Mouse (Mus musculus) ES-E14 (cell line): ENCODE results near the gene Efcab2. TPM values are rescaled to one million over a fixed set of nuclear protein-coding genes. Genes with fewer than 3 reads are reported as not detected.

ENCODE experiments used
- DNase-seq: peaks from one replicate; pipeline ENCODE4 v3.0.0-alpha.2; 2013; ENCODE audit warnings: low read depth, low spot score
- H3K27ac ChIP-seq: 2 replicates; pipeline ENCODE4 v1.5.1; 2012; ENCODE audit warnings: low read depth, mild to moderate bottlenecking, low read length, moderate library complexity, mixed read lengths; ENCODE audit not compliant: poor library complexity, insufficient read depth, severe bottlenecking
- H3K36me3 ChIP-seq: 2 replicates; pipeline ENCODE4 v1.6.1; 2012; ENCODE audit warnings: mild to moderate bottlenecking, low read length, moderate library complexity, mixed read lengths; ENCODE audit not compliant: control insufficient read depth, poor library complexity, insufficient read depth, severe bottlenecking
- H3K4me1 ChIP-seq, 2 experiments: fragments of 150-350 bp in 1 of 2; sonication (generic) in 1 of 2; 2 replicates each; pipeline ENCODE4 v1.6.1; 2012; ENCODE audit warnings: low read length in 2 of 2, mild to moderate bottlenecking in 1 of 2, mixed read lengths in 1 of 2; ENCODE audit not compliant: control insufficient read depth in 2 of 2, insufficient read depth in 2 of 2, poor library complexity in 1 of 2
- H3K4me3 ChIP-seq, 2 experiments: fragments of 150-350 bp in 1 of 2; sonication (generic) in 1 of 2; 2 replicates each; pipeline ENCODE4 v1.5.1; 2012; ENCODE audit warnings: low read length in 2 of 2, low read depth in 1 of 2, mild to moderate bottlenecking in 1 of 2, mixed read lengths in 1 of 2; ENCODE audit not compliant: insufficient read depth in 1 of 2, poor library complexity in 1 of 2, severe bottlenecking in 1 of 2
- H3K9ac ChIP-seq: 2 replicates; pipeline ENCODE4 v1.6.1; 2012; ENCODE audit warnings: low read depth, mild to moderate bottlenecking, low read length, mixed read lengths; ENCODE audit not compliant: poor library complexity, insufficient read depth, severe bottlenecking
- H3K9me3 ChIP-seq: fragments of 150-350 bp; sonication (generic); 2 replicates; pipeline ENCODE4 v1.6.1; 2012; ENCODE audit warnings: low read depth, mild to moderate bottlenecking, low read length; ENCODE audit not compliant: control insufficient read depth, insufficient read depth
- CHD2 ChIP-seq: IDR thresholded peaks from 2 replicates; pipeline ENCODE4 v1.6.1; 2014; ENCODE audit warnings: mild to moderate bottlenecking, low read depth, low read length, inconsistent platforms
- HCFC1 ChIP-seq: IDR thresholded peaks from 2 replicates; pipeline ENCODE4 v1.6.1; 2012; ENCODE audit warnings: low read length, inconsistent platforms, borderline replicate concordance; ENCODE audit not compliant: insufficient read depth
- MAFK ChIP-seq: IDR thresholded peaks from 2 replicates; pipeline ENCODE4 v1.6.1; 2014; ENCODE audit warnings: mild to moderate bottlenecking, low read depth, low read length, inconsistent platforms; ENCODE audit not compliant: insufficient read depth
- ZC3H11A ChIP-seq: IDR thresholded peaks from 2 replicates; pipeline ENCODE4 v1.6.1; 2012; ENCODE audit warnings: low read depth, mild to moderate bottlenecking, inconsistent platforms, low read length, borderline replicate concordance
- ZNF384 ChIP-seq: IDR thresholded peaks from 2 replicates; pipeline ENCODE4 v1.6.1; 2012; ENCODE audit warnings: low read depth, low read length, inconsistent platforms
- in situ Hi-C, 2 experiments: fragments of 600-800 bp; cut with MboI; formaldehyde crosslinking; loops; one replicate each; pipeline ENCODE4 v1.15.1; 2025; ENCODE audit warnings: low sequenced_read_pairs in 2 of 2, inconsistent platforms in 1 of 2; ENCODE audit not compliant: unreplicated experiment in 2 of 2
- total RNA-seq: library from RNA; depleted of rRNA; stranded (reverse); fragments of 300-350 nt; gene quantifications from 2 replicates; pipeline ENCODE4 v1.2.3, GENCODE M21; 2012; rRNA removed

Efcab2 gene
- total RNA-seq, 1 experiment, result 1.8 TPM

- Histone ChIP-seq H3K9me3 (no peaks in the 10 kb centered on the region), H3K9ac (peak within 1 kb of the TSS; percentile 38), H3K36me3 (no peaks in the 10 kb centered on the region), H3K4me1 (no peaks in the 10 kb centered on the region), H3K27ac (no peak within 1 kb of the TSS), H3K4me3 (peak within 1 kb of the TSS; percentile 69 to 79)
- DNase-seq, result no peak
- in situ Hi-C loops, result loop anchor here in 1 of 2 experiments (5.0 to 10.0 kb wide), 2 partner anchors 449 to 616 kb away; no protein-coding TSS in a partner anchor
- TF ChIP-seq HCFC1 (no peak), CHD2 (no peak), ZNF384 (no peak)
These were observed 122.8 kb downstream of the Efcab2 start, which contains the start of gene Kif26b for GRCm38 (mm10) chr1:178528431-178529351. Gene Kif26b, plus strand, starts transcription at chr1:178529125.

GRCm38 (mm10) chr1:178529512-178530300 is 123.8 kb downstream of the Efcab2 start:
- DNase-seq, result no peak
- in situ Hi-C loops, result loop anchor here in 1 of 2 experiments (5.0 to 10.0 kb wide), 2 partner anchors 448 to 615 kb away; no protein-coding TSS in a partner anchor
- no peak for TF ChIP-seq ZNF384
- no peak for TF ChIP-seq CHD2
- no peak for TF ChIP-seq ZC3H11A
- TF ChIP-seq HCFC1, result no peak
- no peak for TF ChIP-seq MAFK
- Histone ChIP-seq H3K27ac (no peak overlapping the region), H3K9ac (no peak overlapping the region), H3K9me3 (no peaks in the 10 kb centered on the region), H3K4me1 (no peaks in the 10 kb centered on the region), H3K36me3 (no peaks in the 10 kb centered on the region), H3K4me3 (peak overlapping the region; percentile 69 to 79)

- in situ Hi-C loops, result no loop called here
- no peak for DNase-seq
- no peak for TF ChIP-seq MAFK
- no peak for TF ChIP-seq HCFC1
- TF ChIP-seq ZC3H11A, result no peak
- no peak for TF ChIP-seq ZNF384
- no peak for TF ChIP-seq CHD2
- Histone ChIP-seq H3K9ac (peak overlapping the region; percentile 57), H3K4me1 (no peaks in the 10 kb centered on the region), H3K27ac (no peak overlapping the region), H3K9me3 (no peaks in the 10 kb centered on the region), H3K36me3 (no peaks in the 10 kb centered on the region), H3K4me3 (peak overlapping the region; percentile 69 to 79)
These were observed 124.6 kb downstream of the Efcab2 start for GRCm38 (mm10) chr1:178530301-178531078.

Other genes with a start within 250 kb of the Efcab2 start
- gene Desi2, start 218.7 kb upstream of the Efcab2 start, total RNA-seq, result 11.8 and 11.9 TPM in 2 replicates
- gene Cox20, start 87.0 kb upstream of the Efcab2 start, total RNA-seq, result 14.4 and 18.2 TPM in 2 replicates
- 459 and 494 TPM in 2 replicates for gene Hnrnpu, start 68.3 kb upstream of the Efcab2 start, total RNA-seq
- 0.48 and 0.94 TPM in 2 replicates for gene Kif26b, start 123.0 kb downstream of the Efcab2 start, total RNA-seq